Mouse (Mus musculus): ENCODE results near the gene Tmco1. TPM values are rescaled to one million over a fixed set of nuclear protein-coding genes. Genes with fewer than 3 reads are reported as not detected.

Tmco1 gene
- 84.8 and 91.8 TPM in 2 replicates for polyA plus RNA-seq (2014; fragmentation: Nextera tagmentation; extraction: Ambion mirVana)

DNA sequence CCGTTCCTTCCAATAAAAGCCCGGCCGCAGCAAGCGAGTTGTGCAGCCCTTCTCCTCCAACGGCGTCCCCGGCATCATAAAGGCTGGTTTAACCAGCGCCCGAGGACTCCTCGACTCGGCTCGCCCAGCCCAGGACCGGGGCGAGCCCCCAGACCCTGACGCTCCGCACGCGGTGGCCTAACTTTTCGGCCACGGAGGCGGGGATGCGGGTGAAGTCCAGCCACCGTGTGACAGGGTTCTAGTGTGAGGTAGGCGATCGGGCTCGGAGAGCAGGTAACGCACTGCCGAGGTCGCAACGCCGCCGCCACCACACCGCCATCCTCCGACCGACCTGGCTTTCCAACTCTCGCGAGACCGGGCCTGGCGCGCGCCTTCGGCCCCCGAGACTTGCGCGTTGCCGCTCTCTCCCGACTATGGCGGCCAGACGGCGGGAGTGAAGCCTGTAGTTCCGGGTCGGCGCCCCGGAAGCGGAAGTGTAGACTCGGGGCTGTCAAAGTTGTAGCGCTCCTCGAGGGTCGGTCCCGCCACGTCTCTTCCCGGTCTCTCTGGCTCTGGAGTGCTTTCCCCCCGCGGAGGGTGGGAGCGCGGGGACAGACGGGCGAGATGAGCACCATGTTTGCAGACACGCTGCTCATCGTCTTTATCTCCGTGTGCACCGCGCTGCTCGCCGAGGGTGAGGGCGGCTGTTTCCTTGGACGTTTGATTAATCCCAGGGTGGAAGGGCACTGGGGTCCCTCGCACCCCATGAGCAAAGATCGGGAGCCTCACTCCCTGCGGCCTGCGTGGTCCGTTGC is at the start of gene Tmco1:
Tmco1 (plus strand) TSS at position 118 of the 794 bp plus-strand sequence.
- ATAC-seq (replicated peaks; ENCODE audit: insufficient number of reproducible peaks, low FRiP score, low TSS enrichment, low read depth) (peak; percentile 93), DNase-seq (ENCODE audit: low spot score) (peak; percentile 97)
- Histone ChIP-seq H3K4me1 (ENCODE audit: control insufficient read depth, insufficient read depth, low read length) (no peaks in the 10 kb centered on the region), H3K4me3 (ENCODE audit: low read depth, low read length) (peak within 1 kb of the TSS; percentile 69), H3K9me3 (replicated peaks; ENCODE audit: control insufficient read depth, low read length) (no peaks in the 10 kb centered on the region), H3K36me3 (replicated peaks; ENCODE audit: control insufficient read depth, insufficient read depth, low read depth, low read length) (no peaks in the 10 kb centered on the region; the same call in 1 of the 2 replicates), H3K27me3 (ENCODE audit: control insufficient read depth, insufficient read depth, low read length) (no peaks in the 10 kb centered on the region), H3K9ac (replicated peaks; ENCODE audit: low read length) (peak within 1 kb of the TSS; percentile 97), H3K4me2 (ENCODE audit: low read depth, low read length) (peak within 1 kb of the TSS; percentile 83), H3K27ac (replicated peaks; ENCODE audit: low read depth, low read length) (peak within 1 kb of the TSS; percentile 88)
- WGBS, result under 1% methylated on average over 82 of the region's 82 CpGs

DNA sequence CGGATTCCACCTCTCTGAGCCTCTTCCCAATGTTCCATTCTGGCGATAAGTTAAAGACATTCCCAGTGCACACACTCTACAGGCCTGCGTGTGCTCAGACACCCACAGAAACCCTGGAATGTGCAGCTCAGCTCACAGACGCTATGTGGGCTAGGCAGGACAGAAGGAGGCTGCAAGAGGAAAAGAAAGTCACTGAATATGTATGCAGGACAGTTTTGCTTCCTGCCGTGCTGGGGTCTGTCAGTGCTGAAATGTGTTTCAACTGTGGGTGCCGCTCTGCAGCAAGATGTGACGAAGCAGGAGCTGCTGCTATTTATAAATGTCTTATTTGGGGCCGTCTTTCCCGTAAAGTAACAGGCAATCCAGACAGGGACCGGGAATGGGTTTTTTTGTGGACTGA is 48.5 kb upstream of the Tmco1 start:
- Histone ChIP-seq H3K4me1 (ENCODE audit: control insufficient read depth, insufficient read depth, low read length) (no peaks in the 10 kb centered on the region), H3K27ac (replicated peaks; ENCODE audit: low read depth, low read length) (no peak overlapping the region), H3K9me3 (replicated peaks; ENCODE audit: control insufficient read depth, low read length) (no peaks in the 10 kb centered on the region), H3K4me2 (ENCODE audit: low read depth, low read length) (no peak overlapping the region), H3K9ac (replicated peaks; ENCODE audit: low read length) (no peak overlapping the region), H3K36me3 (replicated peaks; ENCODE audit: control insufficient read depth, insufficient read depth, low read depth, low read length) (no peaks in the 10 kb centered on the region), H3K4me3 (ENCODE audit: low read depth, low read length) (no peak overlapping the region), H3K27me3 (ENCODE audit: control insufficient read depth, insufficient read depth, low read length) (no peaks in the 10 kb centered on the region)
- DNase-seq (ENCODE audit: low spot score) (no peak), ATAC-seq (replicated peaks; ENCODE audit: insufficient number of reproducible peaks, low FRiP score, low TSS enrichment, low read depth) (no peak)
- WGBS, result 79% methylated on average over 10 of the region's 10 CpGs

DNA sequence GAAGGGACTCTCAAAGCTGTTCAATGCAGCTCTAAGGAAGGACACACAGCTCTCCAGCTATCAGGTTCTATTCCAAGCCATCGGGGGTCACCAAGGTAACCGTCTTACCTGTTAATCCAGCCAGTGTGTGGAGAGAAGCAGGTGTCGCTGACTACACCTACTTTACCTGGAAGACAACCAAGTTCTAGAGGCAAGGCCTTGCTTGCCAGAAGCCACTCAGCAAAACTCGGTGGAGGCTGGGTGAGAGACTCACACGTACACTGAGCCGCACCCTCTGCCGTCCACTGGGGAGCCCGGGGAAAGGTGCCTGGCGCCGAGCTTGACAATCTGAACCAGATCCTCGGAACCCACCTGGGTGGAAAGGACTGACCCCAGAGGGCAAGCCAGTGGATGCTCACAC is 46.4 kb upstream of the Tmco1 start:
- Histone ChIP-seq H3K27ac (replicated peaks; ENCODE audit: low read depth, low read length) (no peak overlapping the region), H3K9ac (replicated peaks; ENCODE audit: low read length) (no peak overlapping the region), H3K4me2 (ENCODE audit: low read depth, low read length) (no peak overlapping the region), H3K4me1 (ENCODE audit: control insufficient read depth, insufficient read depth, low read length) (no peaks in the 10 kb centered on the region), H3K27me3 (ENCODE audit: control insufficient read depth, insufficient read depth, low read length) (no peaks in the 10 kb centered on the region), H3K4me3 (ENCODE audit: low read depth, low read length) (no peak overlapping the region), H3K9me3 (replicated peaks; ENCODE audit: control insufficient read depth, low read length) (no peaks in the 10 kb centered on the region), H3K36me3 (replicated peaks; ENCODE audit: control insufficient read depth, insufficient read depth, low read depth, low read length) (no peaks in the 10 kb centered on the region)
- no peak for ATAC-seq (replicated peaks; ENCODE audit: insufficient number of reproducible peaks, low FRiP score, low TSS enrichment, low read depth)
- WGBS, result 89% methylated on average over 11 of the region's 11 CpGs
- no peak for DNase-seq (ENCODE audit: low spot score)

- Histone ChIP-seq H3K27me3 (ENCODE audit: control insufficient read depth, insufficient read depth, low read length) (no peaks in the 10 kb centered on the region), H3K27ac (replicated peaks; ENCODE audit: low read depth, low read length) (no peak overlapping the region), H3K4me1 (ENCODE audit: control insufficient read depth, insufficient read depth, low read length) (no peaks in the 10 kb centered on the region), H3K9me3 (replicated peaks; ENCODE audit: control insufficient read depth, low read length) (no peaks in the 10 kb centered on the region), H3K9ac (replicated peaks; ENCODE audit: low read length) (no peak overlapping the region), H3K4me3 (ENCODE audit: low read depth, low read length) (no peak overlapping the region), H3K36me3 (replicated peaks; ENCODE audit: control insufficient read depth, insufficient read depth, low read depth, low read length) (no peaks in the 10 kb centered on the region), H3K4me2 (ENCODE audit: low read depth, low read length) (no peak overlapping the region)
- ATAC-seq (replicated peaks; ENCODE audit: insufficient number of reproducible peaks, low FRiP score, low TSS enrichment, low read depth), result no peak
- no peak for DNase-seq (ENCODE audit: low spot score)
- WGBS, result 78% methylated on average over 10 of the region's 10 CpGs
Measured at GRCm38 (mm10) chr1:167262489-167263041, 45.6 kb upstream of the Tmco1 start.

DNA sequence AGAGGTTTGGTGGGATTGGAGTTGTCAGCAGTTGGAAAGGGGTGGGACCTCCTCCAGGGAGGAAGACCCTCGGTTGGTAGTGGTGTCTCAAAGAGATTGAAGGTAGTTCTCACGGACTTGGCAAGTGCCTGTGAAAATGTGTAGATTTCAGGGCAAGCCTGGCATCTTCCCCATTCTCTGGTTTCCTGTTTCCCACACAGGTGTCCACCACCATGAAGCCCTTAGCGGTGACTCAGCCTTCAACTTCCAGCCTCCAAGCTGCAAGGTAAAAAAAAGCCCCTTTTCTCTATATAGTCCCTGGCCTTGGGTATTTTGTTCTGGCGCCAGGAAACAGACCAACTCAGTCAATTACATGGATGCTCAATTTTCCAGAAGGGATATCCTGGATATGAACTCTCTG is 42.8 kb upstream of the Tmco1 start:
- 86% methylated on average over 4 of the region's 4 CpGs for WGBS
- ATAC-seq (replicated peaks; ENCODE audit: insufficient number of reproducible peaks, low FRiP score, low TSS enrichment, low read depth), result no peak
- no peak overlapping the region for H3K9ac ChIP-seq (replicated peaks; ENCODE audit: low read length)
- H3K9me3 ChIP-seq (replicated peaks; ENCODE audit: control insufficient read depth, low read length), result no peaks in the 10 kb centered on the region
- H3K27me3 ChIP-seq (ENCODE audit: control insufficient read depth, insufficient read depth, low read length), result no peaks in the 10 kb centered on the region
- no peak for DNase-seq (ENCODE audit: low spot score)
- peaks cover 4% of the 10 kb centered on the region for H3K4me1 ChIP-seq (ENCODE audit: control insufficient read depth, insufficient read depth, low read length)
- H3K4me2 ChIP-seq (ENCODE audit: low read depth, low read length), result no peak overlapping the region
- no peak overlapping the region for H3K27ac ChIP-seq (replicated peaks; ENCODE audit: low read depth, low read length)
- H3K36me3 ChIP-seq (replicated peaks; ENCODE audit: control insufficient read depth, insufficient read depth, low read depth, low read length), result no peaks in the 10 kb centered on the region
- H3K4me3 ChIP-seq (ENCODE audit: low read depth, low read length), result no peak overlapping the region

GRCm38 (mm10) chr1:167266720-167267119 is 41.5 kb upstream of the Tmco1 start:
- H3K27me3 ChIP-seq (ENCODE audit: control insufficient read depth, insufficient read depth, low read length), result no peaks in the 10 kb centered on the region
- H3K36me3 ChIP-seq (replicated peaks; ENCODE audit: control insufficient read depth, insufficient read depth, low read depth, low read length), result no peaks in the 10 kb centered on the region
- no peak overlapping the region for H3K4me2 ChIP-seq (ENCODE audit: low read depth, low read length)
- no peak overlapping the region for H3K27ac ChIP-seq (replicated peaks; ENCODE audit: low read depth, low read length)
- ATAC-seq (replicated peaks; ENCODE audit: insufficient number of reproducible peaks, low FRiP score, low TSS enrichment, low read depth) (no peak), DNase-seq (ENCODE audit: low spot score) (no peak)
- H3K4me3 ChIP-seq (ENCODE audit: low read depth, low read length), result no peak overlapping the region
- H3K9me3 ChIP-seq (replicated peaks; ENCODE audit: control insufficient read depth, low read length), result no peaks in the 10 kb centered on the region
- H3K9ac ChIP-seq (replicated peaks; ENCODE audit: low read length), result no peak overlapping the region
- H3K4me1 ChIP-seq (ENCODE audit: control insufficient read depth, insufficient read depth, low read length), result peaks cover 8% of the 10 kb centered on the region
- WGBS, result 93% methylated on average over 3 of the region's 3 CpGs

- no peaks in the 10 kb centered on the region for H3K9me3 ChIP-seq (replicated peaks; ENCODE audit: control insufficient read depth, low read length)
- H3K27me3 ChIP-seq (ENCODE audit: control insufficient read depth, insufficient read depth, low read length), result no peaks in the 10 kb centered on the region
- no peak overlapping the region for H3K9ac ChIP-seq (replicated peaks; ENCODE audit: low read length)
- WGBS, result 81% methylated on average over 9 of the region's 9 CpGs
- no peak overlapping the region for H3K27ac ChIP-seq (replicated peaks; ENCODE audit: low read depth, low read length)
- H3K4me3 ChIP-seq (ENCODE audit: low read depth, low read length), result no peak overlapping the region
- no peaks in the 10 kb centered on the region for H3K36me3 ChIP-seq (replicated peaks; ENCODE audit: control insufficient read depth, insufficient read depth, low read depth, low read length)
- DNase-seq (ENCODE audit: low spot score), result no peak
- peaks cover 8% of the 10 kb centered on the region for H3K4me1 ChIP-seq (ENCODE audit: control insufficient read depth, insufficient read depth, low read length)
- no peak overlapping the region for H3K4me2 ChIP-seq (ENCODE audit: low read depth, low read length)
- ATAC-seq (replicated peaks; ENCODE audit: insufficient number of reproducible peaks, low FRiP score, low TSS enrichment, low read depth), result no peak
Measured at GRCm38 (mm10) chr1:167268360-167269063, 39.7 kb upstream of the Tmco1 start.

GRCm38 (mm10) chr1:167269350-167269811 is 38.8 kb upstream of the Tmco1 start:
- WGBS, result 31% methylated on average over 14 of the region's 14 CpGs
- Histone ChIP-seq H3K36me3 (replicated peaks; ENCODE audit: control insufficient read depth, insufficient read depth, low read depth, low read length) (no peaks in the 10 kb centered on the region), H3K27me3 (ENCODE audit: control insufficient read depth, insufficient read depth, low read length) (no peaks in the 10 kb centered on the region), H3K4me2 (ENCODE audit: low read depth, low read length) (no peak overlapping the region), H3K9me3 (replicated peaks; ENCODE audit: control insufficient read depth, low read length) (no peaks in the 10 kb centered on the region), H3K27ac (replicated peaks; ENCODE audit: low read depth, low read length) (no peak overlapping the region), H3K4me3 (ENCODE audit: low read depth, low read length) (no peak overlapping the region), H3K4me1 (ENCODE audit: control insufficient read depth, insufficient read depth, low read length) (peaks cover 8% of the 10 kb centered on the region), H3K9ac (replicated peaks; ENCODE audit: low read length) (no peak overlapping the region)
- no peak for DNase-seq (ENCODE audit: low spot score)
- no peak for ATAC-seq (replicated peaks; ENCODE audit: insufficient number of reproducible peaks, low FRiP score, low TSS enrichment, low read depth)
